Mouse (Mus musculus): ENCODE measurements at regions not wholly inside any gene's neighbourhood (a gene's known extent, or its start where the extent isn't known, plus 50 kb on each side); places are given as distances from the start of the nearest gene placed in this dataset.

DNA sequence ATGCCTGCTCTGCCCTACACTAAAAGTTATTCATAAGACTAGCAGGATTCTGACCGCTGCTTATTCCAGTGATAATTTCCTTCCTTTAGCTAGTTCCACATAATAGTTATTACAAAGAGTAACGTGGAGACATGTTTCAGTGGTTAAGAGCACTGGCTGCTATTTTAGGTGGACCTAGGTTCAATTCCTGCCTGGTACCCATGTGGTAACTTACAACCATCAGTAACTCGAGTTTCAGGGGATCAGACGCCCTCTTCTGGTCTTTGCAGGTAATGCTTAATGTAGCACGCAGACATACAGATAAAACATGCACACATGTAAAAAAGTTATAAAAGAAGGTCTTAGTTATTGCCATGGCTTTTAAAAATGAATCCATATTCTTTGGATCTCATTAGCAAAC, 125.0 kb downstream of the Fam174b start:
- no peaks in the 10 kb centered on the region for H3K36me3 ChIP-seq (ENCODE audit: control insufficient read depth, insufficient read depth, low read length)
- DNase-seq (ENCODE audit: low read depth in 1 of 2, low spot score in 2 of 2) = no peak
- no peak for TF ChIP-seq POLR2A (IDR thresholded peaks at IDR 0.05; ENCODE audit: low read depth, low read length)
- H3K27me3 ChIP-seq (ENCODE audit: control insufficient read depth, insufficient read depth, low read length) = no peaks in the 10 kb centered on the region
- H3K4me3 ChIP-seq (ENCODE audit: extremely low read depth, insufficient read depth, insufficient read length) = no peak overlapping the region
- no peaks in the 10 kb centered on the region for H3K4me1 ChIP-seq (ENCODE audit: control insufficient read depth, insufficient read depth, insufficient read length)
- H3K27ac ChIP-seq (ENCODE audit: insufficient read depth, low read length) = no peak overlapping the region
- WGBS = 66% methylated on average over 5 of the region's 5 CpGs

DNA sequence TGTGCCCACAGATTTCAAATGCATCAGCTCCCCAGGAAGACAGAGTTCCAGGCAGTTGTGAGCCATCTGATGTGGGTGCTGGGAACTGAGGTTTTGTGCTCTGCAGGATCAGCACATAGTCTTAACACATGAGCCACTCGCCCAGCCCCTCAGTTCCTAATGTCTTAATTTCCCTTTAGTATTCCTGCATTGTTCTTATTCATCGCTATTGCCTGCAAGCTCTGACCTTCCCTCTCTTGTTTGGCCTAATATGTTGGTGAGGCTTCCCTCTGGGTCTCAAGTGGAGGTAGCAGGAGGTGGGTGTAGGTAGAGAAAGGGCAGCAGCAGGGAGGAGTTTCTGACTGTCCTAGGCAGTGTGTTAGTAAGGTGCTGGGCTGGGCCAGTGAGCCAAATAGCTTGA, 132.1 kb downstream of the Fam174b start:
- DNase-seq (ENCODE audit: low read depth in 1 of 2, low spot score in 2 of 2) = no peak
- Histone ChIP-seq H3K4me3 (ENCODE audit: extremely low read depth, insufficient read depth, insufficient read length) (no peak overlapping the region), H3K4me1 (ENCODE audit: control insufficient read depth, insufficient read depth, insufficient read length) (no peaks in the 10 kb centered on the region), H3K27me3 (ENCODE audit: control insufficient read depth, insufficient read depth, low read length) (no peaks in the 10 kb centered on the region), H3K27ac (ENCODE audit: insufficient read depth, low read length) (no peak overlapping the region), H3K36me3 (ENCODE audit: control insufficient read depth, insufficient read depth, low read length) (no peaks in the 10 kb centered on the region)
- WGBS = 88% methylated on average over 2 of the region's 2 CpGs
- TF ChIP-seq CTCF (IDR thresholded peaks at IDR 0.05; ENCODE audit: extremely low read depth, insufficient read depth, insufficient read length, insufficient replicate concordance) (no peak), POLR2A (IDR thresholded peaks at IDR 0.05; ENCODE audit: low read depth, low read length) (no peak)

DNA sequence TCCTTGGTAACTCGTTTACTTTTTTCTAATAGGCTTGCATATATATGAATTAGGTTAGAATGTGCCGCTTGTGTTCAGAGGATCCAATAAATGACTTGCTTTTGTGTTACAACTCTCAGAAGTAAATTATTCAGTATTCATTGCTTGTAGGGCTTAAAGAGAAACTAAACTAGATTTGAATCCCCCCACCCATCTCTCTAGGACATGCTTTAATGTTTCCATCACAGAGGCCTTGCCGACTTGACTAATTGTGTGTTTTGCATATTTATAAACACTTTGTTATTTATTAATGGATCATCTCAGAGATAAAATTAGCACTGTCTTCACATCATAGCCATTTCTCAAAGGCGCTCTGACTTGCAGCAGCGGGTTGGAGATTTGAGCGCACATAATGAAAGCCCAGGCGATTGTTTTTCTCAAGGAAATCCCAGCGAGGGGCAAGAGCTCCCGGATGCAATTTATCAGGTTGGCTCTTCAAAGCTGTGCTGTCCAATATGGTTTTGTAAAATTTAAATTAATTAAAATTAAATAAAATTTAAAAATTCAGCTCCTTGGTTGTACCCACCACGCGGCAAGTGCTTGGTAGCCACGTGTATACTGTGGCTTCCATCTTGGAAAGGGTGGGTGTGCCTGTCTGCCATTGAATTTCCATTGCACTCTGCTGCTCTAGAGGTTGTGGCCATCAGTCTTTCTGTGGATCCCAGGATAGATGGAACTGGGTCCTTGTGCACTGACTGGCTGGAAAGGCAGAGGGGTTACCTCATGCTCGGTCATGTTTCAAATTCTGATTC, 132.0 kb downstream of the St8sia2 start:
- no peak overlapping the region for H3K27ac ChIP-seq (ENCODE audit: insufficient read depth, low read length)
- no peak overlapping the region for H3K4me3 ChIP-seq (ENCODE audit: extremely low read depth, insufficient read depth, insufficient read length)
- no peak for TF ChIP-seq CTCF (IDR thresholded peaks at IDR 0.05; ENCODE audit: extremely low read depth, insufficient read depth, insufficient read length, insufficient replicate concordance)
- TF ChIP-seq POLR2A (IDR thresholded peaks at IDR 0.05; ENCODE audit: low read depth, low read length) = no peak
- DNase-seq (ENCODE audit: low read depth in 1 of 2, low spot score in 2 of 2) = no peak
- no peaks in the 10 kb centered on the region for H3K4me1 ChIP-seq (ENCODE audit: control insufficient read depth, insufficient read depth, insufficient read length)
- H3K36me3 ChIP-seq (ENCODE audit: control insufficient read depth, insufficient read depth, low read length) = no peaks in the 10 kb centered on the region
- no peaks in the 10 kb centered on the region for H3K27me3 ChIP-seq (ENCODE audit: control insufficient read depth, insufficient read depth, low read length)
- 95% methylated on average over 13 of the region's 13 CpGs for WGBS

DNA sequence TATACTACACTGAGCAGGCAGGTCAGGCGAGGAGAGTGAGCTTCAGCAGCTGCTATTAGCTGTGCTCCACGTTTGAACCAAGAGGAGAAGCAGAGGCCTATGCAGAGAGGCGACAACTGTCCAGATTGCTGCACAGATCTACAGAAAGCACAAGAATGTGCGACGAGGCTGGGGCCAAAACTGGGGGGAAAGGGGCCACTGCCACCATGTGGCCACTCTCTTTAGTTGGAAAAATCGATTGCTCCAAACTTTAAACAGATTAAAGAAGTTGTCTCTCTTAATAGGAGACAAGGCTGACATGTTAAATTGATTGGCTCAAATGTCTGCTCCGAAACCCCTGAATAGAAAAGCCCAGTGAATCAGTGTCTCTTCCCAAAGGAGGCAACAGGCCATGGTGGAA, 127.3 kb downstream of the St8sia2 start:
- Histone ChIP-seq H3K27ac (ENCODE audit: insufficient read depth, low read length) (no peak overlapping the region), H3K4me3 (ENCODE audit: extremely low read depth, insufficient read depth, insufficient read length) (no peak overlapping the region), H3K27me3 (ENCODE audit: control insufficient read depth, insufficient read depth, low read length) (no peaks in the 10 kb centered on the region), H3K36me3 (ENCODE audit: control insufficient read depth, insufficient read depth, low read length) (no peaks in the 10 kb centered on the region), H3K4me1 (ENCODE audit: control insufficient read depth, insufficient read depth, insufficient read length) (no peaks in the 10 kb centered on the region)
- no peak for DNase-seq (ENCODE audit: low read depth in 1 of 2, low spot score in 2 of 2)
- WGBS = 64% methylated on average over 7 of the region's 7 CpGs
- TF ChIP-seq CTCF (IDR thresholded peaks at IDR 0.05; ENCODE audit: extremely low read depth, insufficient read depth, insufficient read length, insufficient replicate concordance) = no peak
- no peak for TF ChIP-seq POLR2A (IDR thresholded peaks at IDR 0.05; ENCODE audit: low read depth, low read length)

All from spleen, adult 2 months (tissue).